Mouse (Mus musculus) lung, embryonic 16.5 days (tissue): ENCODE results near the gene Fmnl2. TPM values are rescaled to one million over a fixed set of nuclear protein-coding genes. Genes with fewer than 3 reads are reported as not detected.
A peak's percentile ranks its signal among the peaks of the same experiment; 100 is the strongest.

Source experiments
- ATAC-seq: fragments of 200-750 bp; cut with Nextera tagmentation; 2 replicates; pipeline ENCODE4 v1.8.0; 2017; ENCODE audit warnings: low read depth, mild to moderate bottlenecking, moderate library complexity
- H3K27ac ChIP-seq: fragments of 300-500 bp; sonication (generic); 2 replicates; pipeline ENCODE4 v1.5.1; 2014; ENCODE audit warnings: mild to moderate bottlenecking, control low read depth, low read length
- H3K27me3 ChIP-seq: fragments of 300-500 bp; sonication (generic); 2 replicates; pipeline ENCODE4 v1.6.1; 2014; ENCODE audit warnings: low read depth, low read length, mixed read lengths; ENCODE audit not compliant: control insufficient read depth, insufficient read depth
- H3K36me3 ChIP-seq: fragments of 300-500 bp; sonication (generic); 2 replicates; pipeline ENCODE4 v1.6.1; 2014; ENCODE audit warnings: low read length; ENCODE audit not compliant: control insufficient read depth, insufficient read depth
- H3K4me1 ChIP-seq: fragments of 300-500 bp; sonication (generic); replicated peaks from 2 replicates; pipeline ENCODE4 v1.6.1; 2014; ENCODE audit warnings: low read length, mixed read lengths; ENCODE audit not compliant: control insufficient read depth, insufficient read depth
- H3K4me2 ChIP-seq: fragments of 300-500 bp; sonication (generic); 2 replicates; pipeline ENCODE4 v1.6.1; 2014; ENCODE audit warnings: low read depth, low read length, control low read depth
- H3K4me3 ChIP-seq: fragments of 300-500 bp; sonication (generic); 2 replicates; pipeline ENCODE4 v1.5.1; 2014; ENCODE audit warnings: mild to moderate bottlenecking, low read length, control low read depth
- H3K9ac ChIP-seq: fragments of 300-500 bp; sonication (generic); 2 replicates; pipeline ENCODE4 v1.6.1; 2014; ENCODE audit warnings: low read length, control low read depth
- H3K9me3 ChIP-seq: fragments of 300-500 bp; sonication (generic); 2 replicates; pipeline ENCODE4 v1.6.1; 2016; ENCODE audit warnings: low read length; ENCODE audit not compliant: control insufficient read depth
- WGBS: fragments of 180-500 bp; shearing (Covaris S2); extraction: QIAGEN DNeasy Blood & Tissue Kit; methylation state at CpG from one replicate; pipeline ENCODE4 v1.1.7; 2014; 5-methylcytosine and 5-hydroxymethylcytosine counted together
- polyA plus RNA-seq: library from polyadenylated mRNA; unstranded; fragments of >200 nt; fragmentation: Nextera tagmentation; extraction: Ambion mirVana; gene quantifications from 2 replicates; pipeline ENCODE4 v1.2.1, GENCODE M21; 2015

Gene Fmnl2
- polyA plus RNA-seq, 1 experiment from 2014 or later: 2.4 TPM

DNA sequence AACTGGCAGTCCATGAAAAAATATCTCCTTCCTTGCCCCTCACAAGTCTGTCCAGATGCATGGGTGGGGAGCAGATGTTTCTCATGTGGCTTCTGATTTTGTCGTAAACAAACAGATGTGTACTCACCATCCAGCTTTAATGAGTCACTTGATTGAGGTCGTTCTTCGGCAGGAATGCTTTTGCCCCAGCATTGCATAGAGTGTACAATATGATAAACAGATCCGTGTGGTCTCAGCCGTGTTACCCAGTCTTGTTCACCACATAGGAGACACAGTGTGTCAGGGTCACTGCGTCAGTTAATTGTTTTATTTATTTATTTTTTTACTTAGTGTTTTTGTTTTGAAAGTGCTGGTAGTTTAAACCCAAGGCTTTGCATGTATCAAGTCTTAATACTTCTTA is 189.4 kb downstream of the Fmnl2 start:
- no peak overlapping the region for H3K4me3 ChIP-seq
- WGBS: 56% methylated on average over 6 of the region's 6 CpGs
- ATAC-seq: peak; percentile 74
- H3K9ac ChIP-seq: no peak overlapping the region
- no peaks in the 10 kb centered on the region for H3K9me3 ChIP-seq
- H3K4me2 ChIP-seq: no peak overlapping the region
- H3K4me1 ChIP-seq: 0 out of 2 replicates have a peak, but pooled peaks cover 2% of the 10 kb centered on the region
- no peak overlapping the region for H3K27ac ChIP-seq
- H3K27me3 ChIP-seq: no peaks in the 10 kb centered on the region
- no peaks in the 10 kb centered on the region for H3K36me3 ChIP-seq

DNA sequence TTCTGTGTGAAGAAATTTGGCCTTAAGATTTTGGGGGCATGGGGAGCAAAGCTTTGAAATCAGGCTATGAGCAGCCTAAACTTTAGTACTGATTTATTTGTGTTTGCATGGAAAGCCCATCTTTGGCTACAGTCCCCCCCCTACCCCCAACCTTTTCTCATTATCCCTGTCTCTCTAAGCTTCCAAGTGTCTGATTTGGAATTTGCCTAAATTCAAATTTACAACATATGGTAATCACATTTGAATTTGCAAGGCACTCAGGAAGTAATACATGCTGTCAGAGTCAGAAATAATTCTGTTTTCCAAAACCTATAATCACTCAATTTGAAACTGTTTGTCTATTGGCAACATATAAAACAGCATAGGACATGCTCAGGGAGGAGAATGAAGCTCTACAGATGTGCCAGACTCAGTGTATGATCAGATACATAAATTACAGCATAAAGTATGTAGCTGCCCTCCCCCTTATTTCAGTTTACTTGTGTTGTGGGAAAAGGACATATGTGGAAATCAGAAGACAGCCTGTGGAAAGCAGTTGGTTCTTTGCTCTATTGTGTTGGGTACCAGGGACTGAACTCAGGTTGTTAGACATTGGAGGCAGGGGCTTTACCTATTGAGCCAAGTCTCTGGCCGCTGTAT is 190.2 kb downstream of the Fmnl2 start:
- Histone ChIP-seq H3K4me1 (0 out of 2 replicates have a peak, but pooled peaks cover 2% of the 10 kb centered on the region), H3K4me3 (no peak overlapping the region), H3K27me3 (no peaks in the 10 kb centered on the region), H3K36me3 (no peaks in the 10 kb centered on the region), H3K9me3 (no peaks in the 10 kb centered on the region), H3K4me2 (no peak overlapping the region), H3K27ac (no peak overlapping the region), H3K9ac (no peak overlapping the region)
- WGBS: 96% methylated on average over 1 of the region's 1 CpGs
- no peak for ATAC-seq

DNA sequence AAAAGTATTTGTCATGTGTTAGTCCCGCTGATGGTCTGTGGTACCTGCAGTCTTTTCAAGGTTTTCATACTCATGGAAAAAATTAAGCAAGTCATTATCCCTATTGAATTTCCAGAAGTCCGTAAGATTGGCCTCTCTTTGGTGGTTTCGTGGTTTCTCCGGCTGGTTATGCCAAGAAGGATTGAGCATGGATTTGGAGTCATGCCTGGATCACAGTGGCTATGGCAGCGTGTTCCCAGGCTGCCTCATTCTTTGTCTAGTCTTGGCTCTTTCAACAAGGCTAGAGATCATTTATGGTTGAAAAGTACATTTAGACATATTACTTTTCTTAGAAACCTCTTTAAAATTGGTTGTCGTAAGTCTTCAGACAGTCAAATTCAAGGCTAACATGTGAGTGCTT is 192.7 kb downstream of the Fmnl2 start:
- Histone ChIP-seq H3K27me3 (no peaks in the 10 kb centered on the region), H3K36me3 (no peaks in the 10 kb centered on the region), H3K9me3 (no peaks in the 10 kb centered on the region), H3K9ac (no peak overlapping the region), H3K4me3 (no peak overlapping the region), H3K4me1 (0 out of 2 replicates have a peak, but pooled peaks cover 2% of the 10 kb centered on the region), H3K4me2 (no peak overlapping the region), H3K27ac (no peak overlapping the region)
- no peak for ATAC-seq
- 91% methylated on average over 6 of the region's 6 CpGs for WGBS

DNA sequence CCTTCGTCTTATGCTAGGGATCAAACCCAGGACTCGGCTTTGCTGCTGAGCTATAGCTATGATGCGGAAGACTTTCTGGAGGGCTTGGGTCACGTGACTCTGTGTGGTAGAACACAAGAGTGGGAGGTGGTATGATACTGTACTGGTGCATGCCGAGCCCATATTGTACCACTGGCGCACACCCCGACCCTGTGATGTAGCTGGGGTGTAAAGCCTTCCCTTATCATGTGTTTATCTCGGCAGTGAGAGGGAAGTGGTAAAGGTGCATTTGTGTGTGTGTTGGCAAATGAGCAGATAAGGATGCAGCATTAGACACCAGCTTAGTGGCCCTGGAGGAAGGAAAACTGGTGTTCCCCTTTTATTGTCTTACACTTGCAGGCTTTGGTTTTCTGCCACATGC is 193.8 kb downstream of the Fmnl2 start:
- H3K27ac ChIP-seq: no peak overlapping the region
- ATAC-seq: no peak
- 0 out of 2 replicates have a peak, but pooled peaks cover 2% of the 10 kb centered on the region for H3K4me1 ChIP-seq
- 77% methylated on average over 8 of the region's 8 CpGs for whole genome bisulfite sequencing
- no peaks in the 10 kb centered on the region for H3K9me3 ChIP-seq
- no peaks in the 10 kb centered on the region for H3K36me3 ChIP-seq
- no peak overlapping the region for H3K4me3 ChIP-seq
- no peak overlapping the region for H3K9ac ChIP-seq
- H3K4me2 ChIP-seq: no peak overlapping the region
- no peaks in the 10 kb centered on the region for H3K27me3 ChIP-seq

DNA sequence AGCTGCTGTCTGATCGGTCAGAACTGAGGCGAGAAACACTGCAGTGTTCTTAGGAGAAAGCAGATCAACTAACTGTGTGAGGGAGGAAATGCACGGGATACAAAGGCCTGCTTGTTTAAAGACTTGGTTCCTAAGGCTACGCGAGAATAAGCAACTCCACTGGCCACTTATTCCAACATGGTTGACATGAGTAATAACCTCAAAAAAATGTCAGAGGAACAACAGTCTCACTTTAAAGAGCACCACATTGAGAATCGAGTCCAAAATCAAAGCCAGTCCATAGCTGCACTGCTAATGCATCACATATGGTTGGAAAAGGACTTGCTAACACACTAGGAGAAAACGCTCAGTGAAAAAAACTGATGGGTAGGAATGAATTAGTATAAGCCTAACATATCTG is 196.1 kb downstream of the Fmnl2 start:
- peaks cover 3% of the 10 kb centered on the region for H3K4me1 ChIP-seq
- 56% methylated on average over 7 of the region's 7 CpGs for WGBS
- ATAC-seq: 0 out of 2 replicates have a peak, but pooled peaks have one; percentile 23
- no peaks in the 10 kb centered on the region for H3K27me3 ChIP-seq
- no peaks in the 10 kb centered on the region for H3K36me3 ChIP-seq
- H3K9ac ChIP-seq: no peak overlapping the region
- no peak overlapping the region for H3K4me3 ChIP-seq
- H3K4me2 ChIP-seq: no peak overlapping the region
- H3K9me3 ChIP-seq: no peaks in the 10 kb centered on the region
- H3K27ac ChIP-seq: no peak overlapping the region

DNA sequence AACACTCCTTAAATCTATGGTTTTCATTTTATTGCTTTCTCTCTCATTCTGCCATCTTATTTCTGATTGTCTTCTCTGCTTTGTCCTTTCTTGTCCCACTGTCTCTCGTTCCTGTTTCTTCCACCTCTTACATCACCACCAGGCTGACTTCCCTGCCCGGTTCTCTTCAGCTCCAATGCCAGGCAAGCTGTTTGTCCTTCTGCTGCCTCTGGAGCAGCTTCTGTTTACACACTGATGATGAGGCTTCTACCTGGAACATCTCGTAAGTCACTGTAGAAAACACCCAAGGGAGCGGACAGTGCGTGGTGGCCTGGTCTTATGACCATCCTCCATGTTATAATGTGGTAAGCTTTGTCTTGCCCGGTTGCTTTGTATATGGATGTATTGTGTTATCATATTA is 198.9 kb downstream of the Fmnl2 start:
- Histone ChIP-seq H3K9me3 (no peaks in the 10 kb centered on the region), H3K4me3 (no peak overlapping the region), H3K27ac (no peak overlapping the region), H3K4me1 (peaks cover 3% of the 10 kb centered on the region), H3K9ac (no peak overlapping the region), H3K27me3 (no peaks in the 10 kb centered on the region), H3K4me2 (no peak overlapping the region), H3K36me3 (no peaks in the 10 kb centered on the region)
- WGBS: 76% methylated on average over 6 of the region's 6 CpGs
- ATAC-seq: no peak

DNA sequence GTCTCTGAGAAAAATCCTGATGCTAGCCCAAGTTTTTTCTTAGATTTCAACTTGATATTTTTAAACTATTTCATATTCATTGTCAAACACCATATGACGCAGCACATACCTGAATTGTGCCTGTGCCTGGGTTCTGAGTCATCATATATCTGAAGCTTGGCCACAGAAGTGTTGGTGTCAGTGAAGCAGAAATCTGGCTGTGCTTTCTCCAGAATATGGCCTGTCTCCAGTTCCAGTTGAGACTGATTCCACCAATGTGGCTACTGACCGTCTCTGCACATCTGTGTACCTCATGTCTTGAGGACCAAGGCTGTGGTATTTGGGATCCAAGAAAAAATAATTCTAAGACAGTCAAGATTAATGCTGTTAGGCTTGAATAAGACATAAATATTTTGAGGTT is 199.6 kb downstream of the Fmnl2 start:
- no peak overlapping the region for H3K27ac ChIP-seq
- H3K4me3 ChIP-seq: no peak overlapping the region
- no peak for ATAC-seq
- no peaks in the 10 kb centered on the region for H3K9me3 ChIP-seq
- no peaks in the 10 kb centered on the region for H3K27me3 ChIP-seq
- no peaks in the 10 kb centered on the region for H3K36me3 ChIP-seq
- 72% methylated on average over 2 of the region's 2 CpGs for WGBS
- peaks cover 3% of the 10 kb centered on the region for H3K4me1 ChIP-seq
- no peak overlapping the region for H3K9ac ChIP-seq
- no peak overlapping the region for H3K4me2 ChIP-seq

DNA sequence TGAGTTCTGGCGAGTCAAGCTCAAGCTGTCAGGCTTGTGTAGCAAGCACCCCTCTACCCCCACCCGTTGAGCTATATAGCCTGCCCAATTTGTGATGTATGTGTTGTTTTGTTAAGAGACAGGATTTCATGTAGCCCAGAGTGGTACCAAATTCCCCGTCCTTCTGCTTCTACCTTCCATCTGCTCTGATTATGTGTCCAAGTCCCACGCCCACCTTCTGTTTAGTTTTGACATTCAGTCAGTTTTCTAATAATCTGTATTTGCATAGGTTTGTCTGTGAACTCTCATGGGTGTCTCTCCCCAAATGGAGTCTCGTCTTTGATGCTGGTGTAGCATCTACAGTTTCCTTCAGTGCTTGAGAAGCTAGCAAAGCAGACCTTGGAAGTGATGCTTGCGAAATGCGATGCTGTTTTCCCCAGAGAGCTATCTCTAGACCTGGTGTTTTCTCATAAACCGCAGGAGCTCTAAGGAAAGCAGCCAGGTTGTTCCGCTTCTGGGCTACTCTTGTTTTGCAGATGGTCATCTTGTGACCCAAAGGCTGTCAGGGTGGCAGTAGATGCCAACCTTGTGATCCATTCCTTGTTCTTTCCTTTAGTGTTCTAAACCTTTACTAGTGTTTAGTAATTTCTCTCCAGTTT is 203.8 kb downstream of the Fmnl2 start:
- Histone ChIP-seq H3K9me3 (no peaks in the 10 kb centered on the region), H3K27ac (no peak overlapping the region), H3K36me3 (no peaks in the 10 kb centered on the region), H3K9ac (no peak overlapping the region), H3K27me3 (no peaks in the 10 kb centered on the region), H3K4me2 (no peak overlapping the region), H3K4me3 (no peak overlapping the region), H3K4me1 (peaks cover 3% of the 10 kb centered on the region)
- 87% methylated on average over 9 of the region's 9 CpGs for WGBS
- no peak for ATAC-seq

DNA sequence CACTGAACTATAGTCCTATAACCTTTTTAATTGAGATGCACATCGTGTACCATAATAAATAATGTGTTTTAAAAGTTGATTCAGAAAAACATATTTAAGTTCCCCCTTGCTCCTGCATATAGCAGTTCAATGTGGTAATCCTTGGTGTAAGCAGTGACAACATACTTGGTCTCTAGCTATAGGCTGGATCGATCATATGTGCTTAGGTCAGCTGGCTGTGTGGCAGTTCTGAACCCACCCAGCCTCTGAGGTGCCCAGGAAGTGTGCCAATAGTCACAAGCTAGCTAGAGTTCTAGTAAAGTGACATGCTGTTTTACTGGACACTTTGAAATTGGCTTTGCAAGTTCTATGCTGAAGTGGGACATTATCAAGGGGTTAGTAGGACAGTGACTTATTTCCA is 209.3 kb downstream of the Fmnl2 start:
- Histone ChIP-seq H3K4me3 (no peak overlapping the region), H3K4me1 (peaks cover 3% of the 10 kb centered on the region; the same call in 1 of the 2 replicates), H3K9me3 (no peaks in the 10 kb centered on the region), H3K27me3 (no peaks in the 10 kb centered on the region), H3K4me2 (no peak overlapping the region), H3K9ac (no peak overlapping the region), H3K27ac (no peak overlapping the region), H3K36me3 (no peaks in the 10 kb centered on the region)
- WGBS: 92% methylated on average over 2 of the region's 2 CpGs
- ATAC-seq: no peak
